Mouse (Mus musculus) MEL (cell line): ENCODE measurements around the gene Cog6. TPM values are rescaled to one million over a fixed set of nuclear protein-coding genes. Genes with fewer than 3 reads are reported as not detected.

Source experiments
- DNase-seq: peaks from one replicate; pipeline ENCODE4 v3.0.0; 2011; ENCODE audit warnings: low read depth, low spot score
- H3K27ac ChIP-seq: 2 replicates; pipeline ENCODE4 v1.5.1; 2012; ENCODE audit warnings: low read depth, mild to moderate bottlenecking, control low read depth, low read length, moderate library complexity; ENCODE audit not compliant: control insufficient read depth
- H3K27me3 ChIP-seq, 2 experiments: fragments of 150-350 bp in 1 of 2; sonication (generic) in 1 of 2; 2 replicates each; pipeline ENCODE4 v1.6.1; 2012; ENCODE audit warnings: low read length in 2 of 2, mild to moderate bottlenecking in 2 of 2, improper control_type of control experiment in 1 of 2, moderate library complexity in 1 of 2; ENCODE audit not compliant: insufficient read depth in 2 of 2, control insufficient read depth in 1 of 2
- H3K36me3 ChIP-seq, 2 experiments: 2 replicates each; pipeline ENCODE4 v1.6.1; 2012 to 2014; ENCODE audit warnings: low read length in 2 of 2, improper control_type of control experiment in 1 of 2, inconsistent platforms in 1 of 2, mild to moderate bottlenecking in 1 of 2; ENCODE audit not compliant: insufficient read depth in 2 of 2, control insufficient read depth in 1 of 2
- H3K4me1 ChIP-seq, 2 experiments: fragments of 150-350 bp in 1 of 2; sonication (generic) in 1 of 2; 2 replicates each; pipeline ENCODE4 v1.6.1; 2012; ENCODE audit warnings: low read length in 2 of 2, improper control_type of control experiment in 1 of 2, mild to moderate bottlenecking in 1 of 2; ENCODE audit not compliant: insufficient read depth in 2 of 2, control insufficient read depth in 1 of 2
- H3K4me3 ChIP-seq, 2 experiments: fragments of 150-350 bp in 1 of 2; sonication (generic) in 1 of 2; 2 replicates each; pipeline ENCODE4 v1.5.1; 2012; ENCODE audit warnings: low read depth in 2 of 2, low read length in 2 of 2, mild to moderate bottlenecking in 2 of 2, moderate library complexity in 2 of 2, control low read depth in 1 of 2, improper control_type of control experiment in 1 of 2; ENCODE audit not compliant: control insufficient read depth in 1 of 2, insufficient read depth in 1 of 2
- H3K79me2 ChIP-seq: 2 replicates; pipeline ENCODE4 v1.6.1; 2012; ENCODE audit warnings: mild to moderate bottlenecking, low read length, moderate library complexity; ENCODE audit not compliant: control insufficient read depth, poor library complexity, insufficient read depth
- H3K9ac ChIP-seq: 2 replicates; pipeline ENCODE4 v1.6.1; 2012; ENCODE audit warnings: low read depth, mild to moderate bottlenecking, control low read depth, low read length, moderate library complexity; ENCODE audit not compliant: control insufficient read depth, poor library complexity, severe bottlenecking
- H3K9me3 ChIP-seq: fragments of 150-350 bp; sonication (generic); replicated peaks from 2 replicates; pipeline ENCODE4 v1.6.1; 2012; ENCODE audit warnings: mild to moderate bottlenecking, low read length, improper control_type of control experiment, moderate library complexity; ENCODE audit not compliant: insufficient read depth
- CHD1 ChIP-seq: IDR thresholded peaks from 2 replicates; pipeline ENCODE4 v1.6.1; 2012; ENCODE audit warnings: low read depth, mild to moderate bottlenecking, inconsistent platforms, low read length, improper control_type of control experiment
- CTCF ChIP-seq, 3 experiments: IDR thresholded peaks in 2 of 3; conservative IDR thresholded peaks in 1 of 3; 2 replicates each; pipeline ENCODE4 v1.5.1; 2011 to 2012; ENCODE audit warnings: low read length in 3 of 3, low read depth in 2 of 3, mild to moderate bottlenecking in 2 of 3, improper control_type of control experiment in 1 of 3, inconsistent platforms in 1 of 3, mixed read lengths in 1 of 3, moderate library complexity in 1 of 3; ENCODE audit not compliant: control insufficient read depth in 1 of 3, insufficient read depth in 1 of 3, poor library complexity in 1 of 3, severe bottlenecking in 1 of 3
- E2F4 ChIP-seq: IDR thresholded peaks from 2 replicates; pipeline ENCODE4 v1.6.1; 2011; ENCODE audit warnings: low read depth, low read length, improper control_type of control experiment, borderline replicate concordance
- ELF1 ChIP-seq: IDR thresholded peaks from 2 replicates; pipeline ENCODE4 v1.6.1; 2014; ENCODE audit warnings: low read depth, mild to moderate bottlenecking, inconsistent platforms, low read length, improper control_type of control experiment, moderate library complexity
- EP300 ChIP-seq, 2 experiments: IDR thresholded peaks; 2 replicates each; pipeline ENCODE4 v1.6.1; 2011; ENCODE audit warnings: improper control_type of control experiment in 2 of 2, low read length in 2 of 2, low read depth in 1 of 2, mild to moderate bottlenecking in 1 of 2
- GABPA ChIP-seq: IDR thresholded peaks from 2 replicates; pipeline ENCODE4 v1.6.1; 2012; ENCODE audit warnings: low read depth, mild to moderate bottlenecking, inconsistent platforms, low read length, improper control_type of control experiment, moderate library complexity
- GATA1 ChIP-seq: IDR thresholded peaks from 2 replicates; pipeline ENCODE4 v1.6.1; 2011; ENCODE audit warnings: low read depth, low read length, improper control_type of control experiment
- KAT2A ChIP-seq: conservative IDR thresholded peaks from 2 replicates; pipeline ENCODE4 v1.6.1; 2012; ENCODE audit warnings: low read depth, low read length, improper control_type of control experiment, inconsistent platforms
- MAFK ChIP-seq: IDR thresholded peaks from 2 replicates; pipeline ENCODE4 v1.6.1; 2011; ENCODE audit warnings: low read depth, mild to moderate bottlenecking, low read length, improper control_type of control experiment, borderline replicate concordance
- MEF2A ChIP-seq: IDR thresholded peaks from 2 replicates; pipeline ENCODE4 v1.6.1; 2014; ENCODE audit warnings: low read depth, mild to moderate bottlenecking, inconsistent platforms, low read length, improper control_type of control experiment; ENCODE audit not compliant: poor library complexity, insufficient replicate concordance, severe bottlenecking; ENCODE audit errors: extremely low read depth
- MYB ChIP-seq: IDR thresholded peaks from 2 replicates; pipeline ENCODE4 v1.6.1; 2011; ENCODE audit warnings: mild to moderate bottlenecking, low read depth, low read length, improper control_type of control experiment
- NRF1 ChIP-seq: IDR thresholded peaks from 2 replicates; pipeline ENCODE4 v1.6.1; 2014; ENCODE audit warnings: low read depth, mild to moderate bottlenecking, inconsistent platforms, low read length, improper control_type of control experiment, moderate library complexity; ENCODE audit not compliant: poor library complexity, insufficient read depth, severe bottlenecking
- POLR2AphosphoS5 ChIP-seq: IDR thresholded peaks from 2 replicates; pipeline ENCODE4 v1.6.1; 2012; ENCODE audit warnings: low read depth, borderline replicate concordance, mild to moderate bottlenecking, inconsistent platforms, low read length, moderate library complexity, mixed read lengths
- RAD21 ChIP-seq: IDR thresholded peaks from 2 replicates; pipeline ENCODE4 v1.6.1; 2011; ENCODE audit warnings: mild to moderate bottlenecking, low read depth, low read length, improper control_type of control experiment
- SMC3 ChIP-seq: IDR thresholded peaks from 2 replicates; pipeline ENCODE4 v1.6.1; 2011; ENCODE audit warnings: low read depth, low read length, improper control_type of control experiment
- TAL1 ChIP-seq: IDR thresholded peaks from 2 replicates; pipeline ENCODE4 v1.6.1; 2012; ENCODE audit warnings: mild to moderate bottlenecking, inconsistent platforms, low read length, moderate library complexity, mixed read lengths
- USF2 ChIP-seq, 2 experiments: IDR thresholded peaks; 2 replicates each; pipeline ENCODE4 v1.6.1; 2011 to 2012; ENCODE audit warnings: improper control_type of control experiment in 2 of 2, low read length in 2 of 2, borderline replicate concordance in 1 of 2, inconsistent platforms in 1 of 2, low read depth in 1 of 2, mild to moderate bottlenecking in 1 of 2; ENCODE audit not compliant: insufficient read depth in 1 of 2
- ZC3H11A ChIP-seq: IDR thresholded peaks from 2 replicates; pipeline ENCODE4 v1.6.1; 2012; ENCODE audit warnings: low read depth, mild to moderate bottlenecking, inconsistent platforms, low read length, improper control_type of control experiment
- ZNF384 ChIP-seq: IDR thresholded peaks from 2 replicates; pipeline ENCODE4 v1.6.1; 2012; ENCODE audit warnings: low read depth, mild to moderate bottlenecking, inconsistent platforms, low read length, improper control_type of control experiment
- polyA plus RNA-seq, 2 experiments: library from polyadenylated mRNA; stranded (reverse) in 1 of 2; unstranded in 1 of 2; fragments of >175 nt in 1 of 2; fragments of >200 nt in 1 of 2; gene quantifications; 2 replicates each; pipeline versions ENCODE4 v1.2.1 to v1.2.4; 2012; ENCODE audit warnings: low replicate concordance in 2 of 2, low read depth in 1 of 2; ENCODE audit not compliant: insufficient read length in 2 of 2, insufficient read depth in 1 of 2, missing spikeins in 1 of 2
- total RNA-seq: library from RNA; depleted of rRNA; stranded (reverse); fragments of 300-350 nt; gene quantifications from 2 replicates; pipeline ENCODE4 v1.2.3, GENCODE M21; 2012

Gene Cog6
- total and polyA plus RNA-seq, 3 experiments: 15.6 to 21.6 TPM; not detected in 1

- TF ChIP-seq KAT2A: no peak
- no peak for TF ChIP-seq CHD1
- no peak for TF ChIP-seq NRF1
- no peak for TF ChIP-seq USF2 (IDR thresholded peaks at IDR 0.05; ENCODE audit: borderline replicate concordance in 1 of 2, insufficient read depth in 1 of 2, low read depth in 1 of 2, low read length in 2 of 2)
- no peak for TF ChIP-seq MAFK
- no peak for TF ChIP-seq GABPA
- no peak for TF ChIP-seq ELF1
- TF ChIP-seq ZNF384: no peak
- no peak for TF ChIP-seq RAD21
- TF ChIP-seq, all 39 proteins: peak for 0
- H3K27ac ChIP-seq: no peak overlapping the region
- H3K4me3 ChIP-seq: no peak overlapping the region
- no peaks in the 10 kb centered on the region for H3K36me3 ChIP-seq
- no peaks in the 10 kb centered on the region for H3K27me3 ChIP-seq
- no peaks in the 10 kb centered on the region for H3K79me2 ChIP-seq
- H3K9me3 ChIP-seq: no peaks in the 10 kb centered on the region
- no peak overlapping the region for H3K9ac ChIP-seq
- H3K4me1 ChIP-seq: no peaks in the 10 kb centered on the region
- no peak for DNase-seq
Observed at GRCm38 (mm10) chr3:52956236-52956635, 60.8 kb downstream of the Cog6 start.

- H3K9me3 ChIP-seq: no peaks in the 10 kb centered on the region
- H3K27me3 ChIP-seq: no peaks in the 10 kb centered on the region
- H3K36me3 ChIP-seq: no peaks in the 10 kb centered on the region
- no peak overlapping the region for H3K9ac ChIP-seq
- DNase-seq: no peak
- H3K4me1 ChIP-seq: no peaks in the 10 kb centered on the region
- no peak overlapping the region for H3K4me3 ChIP-seq
- TF ChIP-seq MYB (no peak), ZC3H11A (no peak), TAL1 (no peak), E2F4 (no peak), KAT2A (no peak), POLR2AphosphoS5 (no peak), MEF2A (no peak), EP300 (IDR thresholded peaks at IDR 0.05; ENCODE audit: low read depth in 1 of 2, low read length in 2 of 2) (no peak), CTCF (IDR thresholded peaks at IDR 0.05 in 2 of 3, conservative IDR thresholded peaks at IDR 0.05 in 1 of 3; ENCODE audit: control insufficient read depth in 1 of 3, insufficient read depth in 1 of 3, low read depth in 2 of 3, low read length in 3 of 3, poor library complexity in 1 of 3, severe bottlenecking in 1 of 3) (no peak), GATA1 (no peak), SMC3 (no peak)
- H3K27ac ChIP-seq: no peak overlapping the region
- no peaks in the 10 kb centered on the region for H3K79me2 ChIP-seq
Observed at GRCm38 (mm10) chr3:52955481-52956019, 61.5 kb downstream of the Cog6 start.
